Mouse (Mus musculus): ENCODE data around the gene A930002H24Rik. TPM values are rescaled to one million over a fixed set of nuclear protein-coding genes. Genes with fewer than 3 reads are reported as not detected.

The A930002H24Rik gene
- polyA plus RNA-seq (2017; shearing (Covaris generic)): not detected

GRCm38 (mm10) chr17:63863647-63864149, at the start of gene A930002H24Rik:
TSS of gene A930002H24Rik (minus strand) at chr17:63863791.

GRCm38 (mm10) chr17:63863012-63863630, 470 bp downstream of the A930002H24Rik start, which contains the start of gene Fer:
TSS of gene Fer (plus strand) at chr17:63863062.

Other genes with a start within 250 kb of the A930002H24Rik start
- 0.29 TPM for gene Fer, start 729 bp downstream of the A930002H24Rik start, polyA plus RNA-seq (2017; shearing (Covaris generic))

Measured in CD4-positive, CD25-positive, alpha-beta regulatory T cell, adult 9 weeks (primary cell).